Mouse (Mus musculus): Measurements from ENCODE around the gene Bst2.

DNA sequence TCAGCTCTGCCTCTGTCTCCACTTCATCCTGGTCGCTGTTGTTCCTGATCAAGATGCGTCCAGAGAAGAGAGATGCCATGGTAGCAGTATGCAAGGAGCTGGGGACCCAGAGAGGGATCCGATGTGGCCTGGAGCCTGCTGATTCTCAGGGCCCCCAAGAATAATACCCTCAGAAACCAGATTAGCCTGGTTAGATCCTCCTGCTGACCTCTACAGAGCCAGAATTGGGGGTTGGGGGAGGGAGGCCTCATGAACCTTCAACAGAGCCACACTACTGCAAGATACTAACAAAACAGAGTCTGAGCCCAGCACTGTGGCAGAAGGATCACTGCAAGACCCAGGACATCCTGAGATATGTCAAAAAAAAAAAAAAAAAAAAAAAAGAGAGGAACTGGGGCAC is 29.2 kb upstream of the Bst2 start, which contains the start of gene Nxnl1:
- TF ChIP-seq POLR2A (IDR thresholded peaks at IDR 0.05; ENCODE audit: borderline replicate concordance, insufficient read depth, low read length) = no peak
- TF ChIP-seq CTCF (IDR thresholded peaks at IDR 0.05; ENCODE audit: borderline replicate concordance, insufficient read depth, low read depth, low read length) = no peak
